Mouse (Mus musculus) ES-Bruce4 (cell line): ENCODE measurements around the gene Sf3b3. TPM values are rescaled to one million over a fixed set of nuclear protein-coding genes. Genes with fewer than 3 reads are reported as not detected.

Experiments
- H3K27ac ChIP-seq: 2 replicates; pipeline ENCODE4 v1.5.1; 2012; ENCODE audit warnings: low read length, inconsistent platforms; ENCODE audit not compliant: insufficient read depth
- H3K27me3 ChIP-seq: 2 replicates; pipeline ENCODE4 v1.6.1; 2012; ENCODE audit warnings: mild to moderate bottlenecking, low read length, inconsistent platforms; ENCODE audit not compliant: control insufficient read depth, poor library complexity, insufficient read depth, severe bottlenecking
- H3K36me3 ChIP-seq: 2 replicates; pipeline ENCODE4 v1.6.1; 2012; ENCODE audit warnings: inconsistent platforms, mild to moderate bottlenecking, low read length, moderate library complexity; ENCODE audit not compliant: control insufficient read depth, poor library complexity, insufficient read depth, severe bottlenecking
- H3K4me1 ChIP-seq: one replicate; pipeline ENCODE4 v1.8.1; 2011; ENCODE audit warnings: low read length; ENCODE audit not compliant: control insufficient read depth, insufficient read depth
- H3K4me3 ChIP-seq: 2 replicates; pipeline ENCODE4 v1.5.1; 2011; ENCODE audit warnings: low read depth, mild to moderate bottlenecking, low read length
- H3K9ac ChIP-seq: 2 replicates; pipeline ENCODE4 v1.6.1; 2012; ENCODE audit warnings: low read depth, mild to moderate bottlenecking, inconsistent platforms; ENCODE audit not compliant: poor library complexity, severe bottlenecking
- H3K9me3 ChIP-seq: replicated peaks from 2 replicates; pipeline ENCODE4 v1.6.1; 2012; ENCODE audit warnings: mild to moderate bottlenecking, low read length, inconsistent platforms; ENCODE audit not compliant: control insufficient read depth, poor library complexity, insufficient read depth, severe bottlenecking
- CTCF ChIP-seq: IDR thresholded peaks from one replicate; pipeline ENCODE4 v1.8.1; 2011; ENCODE audit warnings: low read depth, low read length
- EP300 ChIP-seq: IDR thresholded peaks from 2 replicates; pipeline ENCODE4 v1.6.1; 2011; ENCODE audit warnings: low read depth, low read length; ENCODE audit not compliant: insufficient read depth
- POLR2A ChIP-seq: IDR thresholded peaks from one replicate; pipeline ENCODE4 v1.8.1; 2011; ENCODE audit warnings: low read length; ENCODE audit not compliant: insufficient read depth
- polyA plus RNA-seq: library from polyadenylated mRNA; stranded (reverse); fragments of >200 nt; gene quantifications from 2 replicates; pipeline ENCODE4 v1.2.4, GENCODE M21; 2011; ENCODE audit warnings: low read depth; ENCODE audit not compliant: missing spikeins, insufficient read depth, insufficient read length

Sf3b3 gene
- polyA plus RNA-seq, 1 experiment, result 203 TPM

DNA sequence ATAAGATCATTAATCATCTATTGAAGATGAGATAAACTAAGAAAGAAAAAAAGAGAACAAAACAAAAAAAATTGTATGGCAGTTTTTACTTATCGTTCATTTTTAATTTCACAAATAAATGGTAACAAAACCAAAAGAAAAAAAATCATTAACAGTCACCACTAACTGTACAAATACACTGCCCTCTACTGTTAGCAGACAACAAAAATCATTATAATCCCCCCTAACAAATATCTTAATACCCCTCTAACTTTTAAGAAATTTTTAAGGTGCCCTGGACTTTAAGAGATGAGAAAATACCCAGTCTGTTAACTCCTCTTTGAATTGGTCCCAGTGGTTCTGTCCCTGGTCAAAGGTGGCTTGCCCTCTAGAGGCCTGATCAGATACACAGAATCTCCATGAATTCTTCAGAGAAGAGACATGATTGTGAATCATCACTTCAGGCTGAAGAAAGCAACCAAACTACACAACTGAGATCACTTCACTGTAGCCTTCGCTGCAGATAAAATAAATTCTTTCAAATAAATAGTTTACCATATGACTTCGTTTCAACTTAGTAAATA lies 4.5 kb downstream of the Sf3b3 start:
- TF ChIP-seq POLR2A (no peak), EP300 (no peak)
- peaks cover 79% of the 10 kb centered on the region for H3K36me3 ChIP-seq
- H3K4me3 ChIP-seq, result no peak overlapping the region
- no peaks in the 10 kb centered on the region for H3K27me3 ChIP-seq
- no peaks in the 10 kb centered on the region for H3K9me3 ChIP-seq
- peaks cover 1% of the 10 kb centered on the region for H3K4me1 ChIP-seq
- H3K27ac ChIP-seq, result no peak overlapping the region
- no peak overlapping the region for H3K9ac ChIP-seq

DNA sequence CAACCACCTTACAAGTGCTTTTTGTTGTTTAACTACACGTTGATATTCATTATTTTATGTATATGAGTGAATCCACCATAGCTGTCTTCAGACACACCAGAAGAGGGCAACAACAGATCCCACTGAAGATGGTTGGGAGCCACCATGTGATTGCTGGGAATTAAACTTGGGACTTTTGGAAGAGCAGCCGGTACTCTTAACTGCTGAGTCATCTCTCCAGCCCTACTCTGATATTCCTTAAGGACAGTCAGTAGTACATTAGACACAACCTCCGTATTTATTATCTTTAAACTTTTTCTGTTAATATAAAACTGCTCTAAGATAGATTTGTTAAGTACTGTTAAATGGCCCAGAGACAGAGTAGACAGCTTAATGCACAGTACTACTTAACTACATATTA lies 14.6 kb downstream of the Sf3b3 start:
- H3K36me3 ChIP-seq, result peaks cover 100% of the 10 kb centered on the region
- no peaks in the 10 kb centered on the region for H3K4me1 ChIP-seq
- no peaks in the 10 kb centered on the region for H3K9me3 ChIP-seq
- H3K4me3 ChIP-seq, result no peak overlapping the region
- H3K27ac ChIP-seq, result peak overlapping the region; percentile 75; the same call in 1 of the 2 replicates
- no peaks in the 10 kb centered on the region for H3K27me3 ChIP-seq
- TF ChIP-seq POLR2A (no peak), CTCF (no peak), EP300 (no peak)
- H3K9ac ChIP-seq, result no peak overlapping the region

DNA sequence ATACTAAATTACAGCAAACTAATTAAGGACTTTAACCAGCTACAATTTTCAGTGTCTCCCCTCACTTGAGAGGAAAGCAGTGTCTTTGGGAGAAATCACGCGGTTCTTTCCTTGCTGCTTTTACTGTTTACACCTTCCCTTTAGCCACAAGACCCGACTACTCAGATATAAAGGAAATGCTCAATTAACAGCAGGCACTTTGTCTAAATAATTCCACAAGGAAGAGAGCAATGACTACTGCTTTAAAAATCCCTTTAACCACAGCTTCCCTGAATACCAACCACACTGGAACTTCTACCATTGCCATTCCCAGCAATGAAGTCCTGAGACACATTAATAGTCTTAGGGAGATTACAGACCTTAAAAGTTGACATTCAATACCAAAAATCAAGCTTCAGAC lies 18.1 kb downstream of the Sf3b3 start:
- H3K9me3 ChIP-seq, result no peaks in the 10 kb centered on the region
- H3K27me3 ChIP-seq, result no peaks in the 10 kb centered on the region
- no peak overlapping the region for H3K4me3 ChIP-seq
- no peaks in the 10 kb centered on the region for H3K4me1 ChIP-seq
- TF ChIP-seq EP300 (no peak), CTCF (no peak), POLR2A (no peak)
- H3K9ac ChIP-seq, result no peak overlapping the region
- H3K36me3 ChIP-seq, result peaks cover 99% of the 10 kb centered on the region
- H3K27ac ChIP-seq, result no peak overlapping the region

DNA sequence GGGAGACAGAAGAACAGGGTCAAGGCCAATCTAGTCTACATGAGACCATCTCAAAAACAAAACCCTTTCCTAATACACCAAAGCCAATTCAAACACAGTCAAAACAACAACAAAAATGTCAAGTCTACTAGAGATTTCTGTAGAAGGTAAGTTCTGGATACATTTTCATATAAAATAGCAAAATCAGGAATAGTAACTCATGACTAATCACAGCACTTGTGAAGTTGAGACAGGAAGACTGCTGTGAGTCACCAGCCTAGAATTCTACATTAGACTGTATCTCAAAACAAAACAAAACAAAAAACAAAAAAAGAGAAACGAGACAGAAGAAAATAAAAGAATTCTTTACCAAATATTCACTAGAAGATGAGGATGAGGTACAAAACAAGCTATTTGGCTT lies 21.7 kb downstream of the Sf3b3 start:
- Histone ChIP-seq H3K4me1 (no peaks in the 10 kb centered on the region), H3K36me3 (peaks cover 99% of the 10 kb centered on the region), H3K27me3 (no peaks in the 10 kb centered on the region), H3K9me3 (no peaks in the 10 kb centered on the region), H3K9ac (no peak overlapping the region), H3K4me3 (no peak overlapping the region), H3K27ac (no peak overlapping the region)
- TF ChIP-seq POLR2A (no peak), CTCF (no peak), EP300 (no peak)

DNA sequence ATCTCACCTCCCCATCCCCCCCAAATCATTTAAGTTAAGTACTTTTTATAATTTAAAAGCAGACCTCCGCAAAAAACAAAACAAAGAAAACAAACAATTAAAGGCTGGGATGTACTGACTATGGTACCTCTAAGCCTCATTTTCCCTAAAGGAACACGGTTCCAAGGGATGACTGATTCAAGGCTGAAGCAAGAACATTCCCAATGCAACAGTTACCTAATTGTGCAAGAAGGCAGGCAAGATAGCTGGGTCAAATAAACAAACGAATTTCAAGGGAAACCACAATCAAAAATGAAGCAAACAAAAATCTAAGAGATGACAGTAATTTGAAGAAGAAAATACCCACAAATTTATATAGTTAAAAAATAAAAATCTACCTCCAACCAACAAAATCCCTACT lies 24.6 kb downstream of the Sf3b3 start:
- Histone ChIP-seq H3K9me3 (no peaks in the 10 kb centered on the region), H3K27me3 (no peaks in the 10 kb centered on the region), H3K4me3 (no peak overlapping the region), H3K4me1 (no peaks in the 10 kb centered on the region), H3K9ac (no peak overlapping the region), H3K36me3 (peaks cover 99% of the 10 kb centered on the region), H3K27ac (no peak overlapping the region)
- no peak for TF ChIP-seq POLR2A
- no peak for TF ChIP-seq EP300
- TF ChIP-seq CTCF, result no peak

DNA sequence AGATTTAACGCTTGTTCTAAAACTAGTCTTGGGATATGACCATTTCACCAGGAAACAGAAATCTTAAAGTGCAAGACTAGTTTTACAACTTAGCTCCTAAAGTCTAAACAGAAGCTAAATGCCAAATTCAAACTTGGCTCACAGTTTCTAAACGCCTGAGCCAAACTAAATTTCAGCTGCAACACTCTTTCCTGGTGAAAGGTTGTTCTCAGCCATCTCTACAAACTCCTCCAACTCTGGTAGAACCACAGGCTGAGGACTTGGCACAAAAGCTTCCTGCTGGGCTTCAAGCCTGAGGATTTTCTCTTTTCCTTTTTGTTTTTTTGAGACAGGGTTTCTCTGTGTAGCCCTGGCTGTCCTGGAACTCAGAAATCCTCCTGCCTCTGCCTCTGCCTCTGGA lies 26.3 kb downstream of the Sf3b3 start:
- Histone ChIP-seq H3K27me3 (no peaks in the 10 kb centered on the region), H3K4me1 (no peaks in the 10 kb centered on the region), H3K9ac (no peak overlapping the region), H3K9me3 (no peaks in the 10 kb centered on the region), H3K4me3 (no peak overlapping the region), H3K27ac (no peak overlapping the region), H3K36me3 (peaks cover 100% of the 10 kb centered on the region)
- TF ChIP-seq EP300 (no peak), POLR2A (no peak), CTCF (no peak)
